Mouse (Mus musculus) thymus, postnatal 14 days (tissue): ENCODE measurements at regions not wholly inside any gene's neighbourhood (a gene's known extent, or its start where the extent isn't known, plus 50 kb on each side); places are given as distances from the start of the nearest gene placed in this dataset.

Experiments used
- DNase-seq: peaks from one replicate; pipeline ENCODE4 v3.0.0; 2021

DNA sequence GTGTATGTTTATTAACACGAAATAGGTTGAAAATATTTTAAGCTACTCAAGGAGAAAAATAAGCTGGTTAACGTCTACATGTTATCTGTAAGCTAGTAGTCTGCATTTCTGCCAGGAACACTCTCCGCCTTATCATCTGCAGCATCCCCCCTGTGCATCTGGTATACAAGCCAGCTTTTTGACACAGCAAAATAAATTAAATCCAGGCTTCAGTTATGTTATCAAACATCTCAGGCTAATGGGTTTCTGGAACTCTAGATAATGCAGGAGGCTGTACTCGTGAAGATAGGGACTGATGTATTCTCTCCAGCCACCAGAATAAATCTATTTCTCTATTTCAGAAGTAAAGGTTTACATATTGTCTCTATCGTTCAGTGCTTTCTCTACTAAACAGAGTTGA is 1138.5 kb downstream of the Basp1 start:
- DNase-seq: no peak

GRCm38 (mm10) chr15:24267360-24267759 is 1146.2 kb downstream of the Basp1 start:
- DNase-seq: no peak
